Mouse (Mus musculus) lung, embryonic 15.5 days (tissue): ENCODE measurements around the gene Cldn18. TPM values are rescaled to one million over a fixed set of nuclear protein-coding genes. Genes with fewer than 3 reads are reported as not detected.

Experiments used
- ATAC-seq: fragments of 200-750 bp; cut with Nextera tagmentation; 2 replicates; pipeline ENCODE4 v1.8.0; 2017; ENCODE audit warnings: moderate number of reproducible peaks, borderline replicate concordance; ENCODE audit not compliant: low FRiP score, low TSS enrichment; ENCODE audit errors: extremely low read depth
- H3K27ac ChIP-seq: fragments of 300-500 bp; sonication (generic); 2 replicates; pipeline ENCODE4 v1.5.1; 2015; ENCODE audit warnings: moderate library complexity, mild to moderate bottlenecking, inconsistent platforms
- H3K27me3 ChIP-seq: fragments of 300-500 bp; sonication (generic); 2 replicates; pipeline ENCODE4 v1.6.1; 2015; ENCODE audit warnings: inconsistent platforms
- H3K36me3 ChIP-seq: fragments of 300-500 bp; sonication (generic); 2 replicates; pipeline ENCODE4 v1.6.1; 2015; ENCODE audit warnings: inconsistent platforms
- H3K4me1 ChIP-seq: fragments of 300-500 bp; sonication (generic); 2 replicates; pipeline ENCODE4 v1.6.1; 2015; ENCODE audit warnings: inconsistent platforms
- H3K4me2 ChIP-seq: fragments of 300-500 bp; sonication (generic); 2 replicates; pipeline ENCODE4 v1.6.1; 2015; ENCODE audit warnings: inconsistent platforms, mild to moderate bottlenecking, moderate library complexity
- H3K4me3 ChIP-seq: fragments of 300-500 bp; sonication (generic); 2 replicates; pipeline ENCODE4 v1.5.1; 2015; ENCODE audit warnings: mild to moderate bottlenecking, inconsistent platforms
- H3K9ac ChIP-seq: fragments of 300-500 bp; sonication (generic); 2 replicates; pipeline ENCODE4 v1.6.1; 2015; ENCODE audit warnings: inconsistent platforms
- H3K9me3 ChIP-seq: fragments of 300-500 bp; sonication (generic); 2 replicates; pipeline ENCODE4 v1.6.1; 2016; ENCODE audit warnings: inconsistent platforms
- WGBS: fragments of 180-500 bp; shearing (Covaris S2); methylation state at CpG from one replicate; pipeline ENCODE4 v1.1.7; 2015; 5-methylcytosine and 5-hydroxymethylcytosine counted together
- polyA plus RNA-seq: library from polyadenylated mRNA; unstranded; fragments of >200 nt; fragmentation: Nextera tagmentation; extraction: Ambion mirVana; gene quantifications from 2 replicates; pipeline ENCODE4 v1.2.1, GENCODE M21; 2015

The Cldn18 gene
- polyA plus RNA-seq, result 311 and 329 TPM in 2 replicates

GRCm38 (mm10) chr9:99717134-99717533 is at the start of gene Cldn18:
Gene Cldn18, minus strand, starts transcription at chr9:99717267.
- Histone ChIP-seq H3K36me3 (no peaks in the 10 kb centered on the region), H3K9me3 (no peaks in the 10 kb centered on the region), H3K4me3 (no peak within 1 kb of the TSS), H3K27ac (0 out of 2 replicates have a peak within 1 kb of the TSS, but pooled peaks have one; percentile 13), H3K9ac (no peak within 1 kb of the TSS), H3K27me3 (no peaks in the 10 kb centered on the region), H3K4me2 (no peak within 1 kb of the TSS), H3K4me1 (peaks cover 8% of the 10 kb centered on the region; the same call in 1 of the 2 replicates)
- WGBS, result 73% methylated on average over 14 of the region's 14 CpGs
- no peak for ATAC-seq

DNA sequence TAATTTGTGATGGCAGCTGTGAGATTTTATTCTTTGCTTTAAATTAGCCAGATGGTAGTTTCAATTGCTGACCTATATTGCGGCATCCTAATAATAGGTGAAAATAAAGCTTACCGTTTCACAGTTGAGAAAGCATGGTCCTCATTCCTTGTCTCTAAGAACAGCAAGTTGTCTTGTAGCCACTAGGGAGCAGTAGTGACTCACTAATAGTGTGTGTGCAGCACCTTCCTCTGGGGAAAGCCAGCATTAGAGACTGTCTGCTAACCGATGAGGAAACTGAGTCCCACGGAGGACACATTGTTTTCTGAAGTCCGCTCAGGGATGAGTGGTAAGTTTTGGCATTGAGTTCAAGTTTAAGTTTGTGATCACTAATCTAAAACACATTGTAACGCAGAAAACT is 46.5 kb upstream of the Cldn18 start:
- Histone ChIP-seq H3K9ac (no peak overlapping the region), H3K4me2 (no peak overlapping the region), H3K9me3 (no peaks in the 10 kb centered on the region), H3K36me3 (no peaks in the 10 kb centered on the region), H3K4me1 (no peaks in the 10 kb centered on the region), H3K4me3 (no peak overlapping the region), H3K27ac (no peak overlapping the region), H3K27me3 (no peaks in the 10 kb centered on the region)
- 67% methylated on average over 6 of the region's 6 CpGs for WGBS
- ATAC-seq, result no peak

DNA sequence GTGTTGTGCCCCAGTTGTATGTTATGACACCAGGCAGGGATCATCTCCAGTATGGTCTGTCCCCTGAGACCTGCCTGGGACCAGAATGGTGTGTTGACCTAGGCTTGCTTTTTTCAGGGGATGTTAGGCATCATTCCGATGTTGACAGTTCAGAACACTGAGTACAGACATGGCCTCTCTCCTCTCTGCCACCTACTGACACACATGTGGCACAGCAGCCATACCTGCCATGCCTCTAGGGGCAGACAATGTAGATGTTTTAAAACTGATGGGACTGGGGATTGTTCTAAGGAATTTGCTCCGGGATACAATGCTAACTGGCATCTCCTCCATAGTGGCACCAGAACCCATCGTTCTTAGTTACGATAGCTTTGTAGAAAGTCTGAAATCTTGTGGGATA is 33.2 kb upstream of the Cldn18 start:
- Histone ChIP-seq H3K4me2 (no peak overlapping the region), H3K9me3 (no peaks in the 10 kb centered on the region), H3K36me3 (no peaks in the 10 kb centered on the region), H3K9ac (no peak overlapping the region), H3K27ac (no peak overlapping the region), H3K4me3 (no peak overlapping the region), H3K27me3 (no peaks in the 10 kb centered on the region), H3K4me1 (no peaks in the 10 kb centered on the region)
- no peak for ATAC-seq
- WGBS, result 72% methylated on average over 4 of the region's 4 CpGs

GRCm38 (mm10) chr9:99748279-99748678 is 31.2 kb upstream of the Cldn18 start:
- ATAC-seq, result no peak
- WGBS, result 88% methylated on average over 1 of the region's 1 CpGs
- Histone ChIP-seq H3K4me1 (no peaks in the 10 kb centered on the region), H3K4me2 (no peak overlapping the region), H3K9me3 (no peaks in the 10 kb centered on the region), H3K27ac (no peak overlapping the region), H3K4me3 (no peak overlapping the region), H3K9ac (no peak overlapping the region), H3K27me3 (no peaks in the 10 kb centered on the region), H3K36me3 (no peaks in the 10 kb centered on the region)

- H3K36me3 ChIP-seq, result no peaks in the 10 kb centered on the region
- no peak overlapping the region for H3K4me3 ChIP-seq
- H3K4me2 ChIP-seq, result no peak overlapping the region
- no peaks in the 10 kb centered on the region for H3K27me3 ChIP-seq
- no peak for ATAC-seq
- no peak overlapping the region for H3K27ac ChIP-seq
- H3K4me1 ChIP-seq, result no peaks in the 10 kb centered on the region
- whole genome bisulfite sequencing, result 45% methylated on average over 4 of the region's 4 CpGs
- H3K9me3 ChIP-seq, result no peaks in the 10 kb centered on the region
- no peak overlapping the region for H3K9ac ChIP-seq
These were observed 30.7 kb upstream of the Cldn18 start for GRCm38 (mm10) chr9:99747731-99748130.

- WGBS, result 89% methylated on average over 5 of the region's 5 CpGs
- Histone ChIP-seq H3K36me3 (no peaks in the 10 kb centered on the region), H3K4me3 (no peak overlapping the region), H3K27ac (no peak overlapping the region), H3K4me1 (no peaks in the 10 kb centered on the region), H3K27me3 (no peaks in the 10 kb centered on the region), H3K9me3 (no peaks in the 10 kb centered on the region), H3K4me2 (no peak overlapping the region), H3K9ac (no peak overlapping the region)
- no peak for ATAC-seq
These were observed 27.5 kb upstream of the Cldn18 start for GRCm38 (mm10) chr9:99744548-99744947.

DNA sequence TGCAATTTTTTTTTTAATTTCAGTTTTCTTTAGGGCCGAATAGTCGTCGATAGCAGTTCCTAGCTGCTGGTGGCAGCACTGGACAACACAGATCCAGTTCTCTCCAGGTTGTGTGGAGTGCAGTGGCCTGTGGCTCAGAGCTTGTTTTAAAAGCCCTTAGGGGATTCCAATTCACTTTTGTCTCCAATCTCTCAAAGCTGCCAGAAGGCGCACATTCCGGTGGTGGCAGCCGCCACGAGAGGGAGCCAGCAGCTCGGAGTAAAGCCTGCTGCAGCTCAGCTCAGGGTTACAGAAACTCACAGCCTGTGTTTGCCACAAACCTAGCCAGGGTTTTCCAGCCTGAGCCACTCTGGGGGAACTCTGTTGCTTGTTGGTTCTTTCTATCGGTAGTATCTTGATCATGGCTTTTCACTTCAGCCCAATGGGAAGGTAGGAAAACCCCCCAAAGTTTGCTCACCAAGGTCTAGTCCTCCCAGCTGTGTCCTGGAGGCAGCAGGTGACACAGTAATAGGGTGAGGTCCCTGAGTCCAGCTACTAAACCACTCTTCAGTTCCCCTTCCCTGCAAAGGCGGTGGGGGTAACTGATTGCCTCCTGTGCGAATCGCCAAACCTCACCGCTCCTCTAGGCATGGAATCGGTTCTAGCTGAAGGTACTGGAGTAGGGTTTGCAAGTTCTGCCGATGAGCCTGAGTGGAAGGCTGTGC is 13.0 kb upstream of the Cldn18 start:
- H3K36me3 ChIP-seq, result no peaks in the 10 kb centered on the region
- H3K9me3 ChIP-seq, result no peaks in the 10 kb centered on the region
- H3K4me2 ChIP-seq, result no peak overlapping the region
- no peaks in the 10 kb centered on the region for H3K27me3 ChIP-seq
- ATAC-seq, result peak; percentile 62; the same call in 1 of the 2 replicates
- H3K27ac ChIP-seq, result no peak overlapping the region
- H3K4me1 ChIP-seq, result peaks cover 4% of the 10 kb centered on the region; the same call in 1 of the 2 replicates
- H3K9ac ChIP-seq, result no peak overlapping the region
- no peak overlapping the region for H3K4me3 ChIP-seq
- WGBS, result 34% methylated on average over 15 of the region's 15 CpGs

GRCm38 (mm10) chr9:99727819-99728218 is 10.8 kb upstream of the Cldn18 start:
- H3K4me2 ChIP-seq, result no peak overlapping the region
- WGBS, result 30% methylated on average over 11 of the region's 11 CpGs
- no peak for ATAC-seq

GRCm38 (mm10) chr9:99725278-99725677 is 8.2 kb upstream of the Cldn18 start:
- ATAC-seq, result no peak; the same call in 1 of the 2 replicates
- peak overlapping the region; percentile 6; the same call in 1 of the 2 replicates for H3K4me2 ChIP-seq
- 39% methylated on average over 8 of the region's 8 CpGs for WGBS

More at GRCm38 (mm10) chr9:99727819-99728218, 10.8 kb upstream of the Cldn18 start:
- Histone ChIP-seq H3K36me3 (no peaks in the 10 kb centered on the region), H3K9ac (no peak overlapping the region), H3K27ac (peak overlapping the region; percentile 51; the same call in 1 of the 2 replicates), H3K27me3 (no peaks in the 10 kb centered on the region), H3K4me1 (peaks cover 4% of the 10 kb centered on the region; the same call in 1 of the 2 replicates), H3K4me3 (no peak overlapping the region), H3K9me3 (no peaks in the 10 kb centered on the region)

GRCm38 (mm10) chr9:99720011-99720410 is 2.9 kb upstream of the Cldn18 start:
- no peaks in the 10 kb centered on the region for H3K36me3 ChIP-seq
- no peak overlapping the region for H3K4me2 ChIP-seq
- H3K9me3 ChIP-seq, result no peaks in the 10 kb centered on the region
- WGBS, result 16% methylated on average over 1 of the region's 1 CpGs
- no peak for ATAC-seq
- H3K4me1 ChIP-seq, result peaks cover 8% of the 10 kb centered on the region; the same call in 1 of the 2 replicates
- no peak overlapping the region for H3K4me3 ChIP-seq
- no peak overlapping the region for H3K27ac ChIP-seq
- H3K9ac ChIP-seq, result no peak overlapping the region
- H3K27me3 ChIP-seq, result no peaks in the 10 kb centered on the region

More at GRCm38 (mm10) chr9:99725278-99725677, 8.2 kb upstream of the Cldn18 start:
- Histone ChIP-seq H3K27ac (peak overlapping the region; percentile 90), H3K4me1 (peaks cover 4% of the 10 kb centered on the region; the same call in 1 of the 2 replicates), H3K36me3 (no peaks in the 10 kb centered on the region), H3K27me3 (no peaks in the 10 kb centered on the region), H3K9me3 (no peaks in the 10 kb centered on the region), H3K4me3 (no peak overlapping the region), H3K9ac (no peak overlapping the region)

- 46% methylated on average over 4 of the region's 4 CpGs for WGBS
- Histone ChIP-seq H3K4me3 (no peak overlapping the region), H3K4me1 (peaks cover 8% of the 10 kb centered on the region), H3K36me3 (no peaks in the 10 kb centered on the region), H3K4me2 (peak overlapping the region; percentile 14; the same call in 1 of the 2 replicates), H3K9ac (no peak overlapping the region), H3K27me3 (no peaks in the 10 kb centered on the region), H3K27ac (peak overlapping the region; percentile 97), H3K9me3 (no peaks in the 10 kb centered on the region)
- no peak for ATAC-seq
These were observed 6.8 kb downstream of the Cldn18 start for GRCm38 (mm10) chr9:99710297-99710696.

DNA sequence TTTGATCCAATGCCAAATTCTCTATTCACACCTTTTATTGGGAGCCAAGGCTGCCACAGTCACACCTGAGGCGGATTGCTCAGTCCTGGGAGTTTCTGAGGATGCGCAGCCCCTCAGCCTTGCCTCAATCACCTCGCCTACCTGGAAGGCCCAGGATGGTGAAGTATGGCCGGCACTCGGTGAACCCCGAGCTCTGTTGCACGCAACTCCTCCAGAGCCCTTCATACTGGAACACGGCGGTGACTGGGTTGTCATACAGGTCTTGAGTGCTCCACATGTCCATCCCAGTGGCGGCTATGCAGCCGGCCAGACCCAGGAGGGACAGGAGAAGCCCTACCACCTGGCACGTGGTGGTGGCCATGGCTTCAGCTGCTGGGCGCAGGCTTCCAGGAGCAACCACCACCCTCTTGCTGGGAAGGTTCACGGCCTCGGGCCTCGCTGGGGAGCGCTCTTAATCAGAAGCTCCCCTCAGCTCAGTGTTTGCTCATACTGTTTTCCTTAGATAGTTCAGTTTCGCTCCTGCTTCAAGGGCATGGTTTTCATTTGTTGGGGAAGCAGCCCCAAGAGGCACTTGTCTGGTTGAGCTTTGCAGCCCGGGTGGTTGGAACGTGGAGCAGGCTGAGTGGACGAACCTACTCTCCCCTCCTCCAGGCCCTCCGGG is 7.3 kb downstream of the Cldn18 start:
- Histone ChIP-seq H3K9ac (peak overlapping the region; percentile 49), H3K27ac (peak overlapping the region; percentile 97), H3K4me3 (peak overlapping the region; percentile 38), H3K36me3 (no peaks in the 10 kb centered on the region), H3K4me2 (peak overlapping the region; percentile 41), H3K4me1 (peaks cover 8% of the 10 kb centered on the region; the same call in 1 of the 2 replicates), H3K9me3 (no peaks in the 10 kb centered on the region), H3K27me3 (no peaks in the 10 kb centered on the region)
- 63% methylated on average over 22 of the region's 22 CpGs for WGBS
- ATAC-seq, result peak; percentile 86
